Mouse (Mus musculus) intestine, postnatal 0 days (tissue): ENCODE measurements around the gene Slc25a40. TPM values are rescaled to one million over a fixed set of nuclear protein-coding genes. Genes with fewer than 3 reads are reported as not detected.

Source experiments
- ATAC-seq: fragments of 200-750 bp; cut with Nextera tagmentation; 2 replicates; pipeline ENCODE4 v1.8.0; 2017; ENCODE audit warnings: mild to moderate bottlenecking, moderate TSS enrichment, moderate library complexity
- H3K27ac ChIP-seq: fragments of 300-500 bp; sonication (generic); 2 replicates; pipeline ENCODE4 v1.5.1; 2014; ENCODE audit warnings: mild to moderate bottlenecking, low read depth, low read length, moderate library complexity
- H3K27me3 ChIP-seq: fragments of 300-500 bp; sonication (generic); replicated peaks from 2 replicates; pipeline ENCODE4 v1.6.1; 2014; ENCODE audit warnings: low read length, mixed read lengths; ENCODE audit not compliant: control insufficient read depth, insufficient read depth
- H3K36me3 ChIP-seq: fragments of 300-500 bp; sonication (generic); 2 replicates; pipeline ENCODE4 v1.6.1; 2014; ENCODE audit warnings: mild to moderate bottlenecking, moderate library complexity; ENCODE audit not compliant: control insufficient read depth, insufficient read depth
- H3K4me1 ChIP-seq: fragments of 300-500 bp; sonication (generic); replicated peaks from 2 replicates; pipeline ENCODE4 v1.6.1; 2014; ENCODE audit warnings: antibody characterized with exemption, low read length, mixed read lengths; ENCODE audit not compliant: control insufficient read depth, insufficient read depth
- H3K4me2 ChIP-seq: fragments of 300-500 bp; sonication (generic); replicated peaks from 2 replicates; pipeline ENCODE4 v1.6.1; 2014; ENCODE audit warnings: low read depth, mild to moderate bottlenecking, moderate library complexity
- H3K4me3 ChIP-seq: fragments of 300-500 bp; sonication (generic); 2 replicates; pipeline ENCODE4 v1.5.1; 2014; ENCODE audit warnings: low read depth, low read length
- H3K9ac ChIP-seq: fragments of 300-500 bp; sonication (generic); 2 replicates; pipeline ENCODE4 v1.6.1; 2014; ENCODE audit warnings: mild to moderate bottlenecking, low read depth, low read length
- H3K9me3 ChIP-seq: fragments of 300-500 bp; sonication (generic); 2 replicates; pipeline ENCODE4 v1.6.1; 2016; ENCODE audit warnings: mixed run types; ENCODE audit not compliant: control insufficient read depth
- CTCF ChIP-seq: sonication (generic); IDR thresholded peaks from 2 replicates; pipeline ENCODE4 v1.5.1; 2016; ENCODE audit warnings: low read depth, mild to moderate bottlenecking, control low read depth, antibody characterized with exemption, moderate library complexity
- WGBS: fragments of 180-500 bp; shearing (Covaris S2); extraction: QIAGEN DNeasy Blood & Tissue Kit; methylation state at CpG from one replicate; pipeline ENCODE4 v1.1.7; 2014; 5-methylcytosine and 5-hydroxymethylcytosine counted together
- polyA plus RNA-seq: library from polyadenylated mRNA; unstranded; fragments of >200 nt; fragmentation: Nextera tagmentation; extraction: Ambion mirVana; gene quantifications from 2 replicates; pipeline ENCODE4 v1.2.1, GENCODE M21; 2015

Slc25a40 gene
- polyA plus RNA-seq, 1 experiment from 2014 or later: 7.2 TPM

DNA sequence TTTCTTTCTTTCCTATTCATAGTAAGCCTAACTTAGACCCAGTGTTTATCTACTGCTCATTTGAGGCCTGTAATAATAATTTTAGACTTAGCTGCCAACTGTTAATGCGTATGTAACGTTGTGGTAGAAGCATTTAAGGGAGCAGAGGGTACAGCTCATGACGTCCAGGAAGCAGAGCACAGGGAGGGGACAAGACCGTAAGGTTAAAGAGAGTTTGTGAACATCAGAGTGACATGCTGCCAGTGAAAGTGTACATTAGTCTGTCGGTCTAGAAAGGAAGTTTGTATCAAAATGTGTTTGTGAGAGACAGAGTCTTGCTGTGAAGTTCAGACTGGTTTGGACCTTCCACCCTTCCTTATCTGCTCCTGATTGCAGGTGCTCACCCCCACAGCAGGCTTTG lies 3.2 kb downstream of the Slc25a40 start:
- H3K4me3 ChIP-seq: no peak overlapping the region
- no peak overlapping the region for H3K4me2 ChIP-seq
- no peaks in the 10 kb centered on the region; the same call in 1 of the 2 replicates for H3K36me3 ChIP-seq
- no peak for TF ChIP-seq CTCF
- H3K4me1 ChIP-seq: peaks cover 9% of the 10 kb centered on the region; the same call in 1 of the 2 replicates
- H3K27ac ChIP-seq: no peak overlapping the region
- WGBS: 46% methylated on average over 5 of the region's 5 CpGs
- H3K27me3 ChIP-seq: no peaks in the 10 kb centered on the region
- no peak overlapping the region for H3K9ac ChIP-seq
- ATAC-seq: no peak
- H3K9me3 ChIP-seq: no peaks in the 10 kb centered on the region

DNA sequence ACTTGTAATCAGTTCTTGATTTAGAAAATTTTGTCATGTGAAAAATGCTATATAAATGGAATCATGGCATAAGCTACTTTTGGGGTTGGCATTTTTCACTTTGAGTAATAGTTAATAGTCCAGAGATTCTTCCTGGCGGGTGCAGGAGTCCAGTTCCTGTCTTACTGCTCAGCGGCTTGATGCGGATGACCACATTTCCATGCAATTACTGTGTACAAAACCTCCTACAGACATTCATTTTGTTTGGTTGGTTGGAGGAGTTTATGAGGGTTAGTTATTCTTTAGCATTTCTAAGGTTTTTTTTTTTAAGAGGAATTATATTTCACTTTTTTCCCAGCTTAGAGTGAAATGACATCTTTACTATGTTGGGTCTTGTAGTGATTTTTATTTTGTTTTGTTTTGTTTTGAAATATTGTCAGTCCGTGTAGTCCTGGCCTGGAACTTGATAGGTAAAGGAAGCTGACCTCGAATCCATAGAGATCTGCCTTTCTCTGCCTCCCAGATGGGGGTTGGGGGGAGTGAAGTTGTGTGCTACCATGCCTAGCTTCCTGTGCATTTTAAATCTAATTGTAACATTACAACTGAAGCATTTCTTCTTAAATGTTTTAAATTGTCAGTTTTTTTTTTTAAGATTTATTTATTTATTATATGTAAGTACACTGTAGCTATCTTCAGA lies 15.0 kb downstream of the Slc25a40 start:
- Histone ChIP-seq H3K4me2 (no peak overlapping the region), H3K9me3 (no peaks in the 10 kb centered on the region), H3K4me3 (no peak overlapping the region), H3K27ac (no peak overlapping the region), H3K36me3 (peaks cover 9% of the 10 kb centered on the region; the same call in 1 of the 2 replicates), H3K4me1 (no peaks in the 10 kb centered on the region), H3K9ac (no peak overlapping the region), H3K27me3 (no peaks in the 10 kb centered on the region)
- ATAC-seq: no peak
- WGBS: 91% methylated on average over 5 of the region's 5 CpGs
- no peak for TF ChIP-seq CTCF

DNA sequence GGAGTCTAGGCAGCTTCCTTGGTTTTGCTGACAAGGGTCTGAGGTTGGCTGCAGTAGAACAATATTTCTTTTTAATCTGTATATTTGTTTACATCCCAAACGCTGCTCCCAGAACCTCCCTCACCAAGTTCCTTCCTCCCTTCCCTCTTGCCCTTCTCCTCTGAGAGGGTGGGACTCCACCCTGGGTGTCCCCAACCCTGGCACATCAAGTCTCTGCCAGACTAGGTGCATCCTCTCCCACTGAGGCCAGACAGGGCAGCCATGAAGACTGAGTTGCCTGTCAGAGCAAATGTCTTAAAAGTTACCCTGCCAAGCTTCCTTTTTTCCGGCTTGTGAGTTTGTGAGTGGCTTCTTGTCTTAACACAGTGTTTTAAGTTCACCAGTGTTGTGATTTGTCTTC lies 16.4 kb downstream of the Slc25a40 start:
- no peak overlapping the region for H3K4me3 ChIP-seq
- no peak overlapping the region for H3K4me2 ChIP-seq
- 56% methylated on average over 2 of the region's 2 CpGs for WGBS
- no peaks in the 10 kb centered on the region for H3K27me3 ChIP-seq
- H3K4me1 ChIP-seq: no peaks in the 10 kb centered on the region
- no peak for ATAC-seq
- no peaks in the 10 kb centered on the region for H3K9me3 ChIP-seq
- no peak overlapping the region for H3K27ac ChIP-seq
- no peak for TF ChIP-seq CTCF
- H3K9ac ChIP-seq: no peak overlapping the region
- peaks cover 9% of the 10 kb centered on the region; the same call in 1 of the 2 replicates for H3K36me3 ChIP-seq

DNA sequence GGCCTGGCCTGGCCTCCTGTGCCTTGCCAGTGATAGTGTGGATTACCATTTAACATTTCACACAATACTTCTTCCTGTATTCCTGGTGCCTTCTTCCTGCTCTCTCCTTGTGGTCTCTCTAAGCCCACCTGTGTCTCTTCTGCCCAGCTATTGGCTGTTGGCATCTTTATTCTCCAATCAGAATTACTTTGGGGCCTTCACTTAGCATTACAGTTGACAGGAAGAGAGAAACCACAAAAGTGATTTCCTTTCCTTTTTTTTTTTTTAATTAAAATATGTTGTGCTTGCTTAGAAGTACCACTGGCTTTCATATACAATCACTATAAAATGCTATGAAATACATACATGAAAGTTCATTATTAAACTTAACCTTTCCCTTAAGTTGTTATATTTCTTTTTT lies 32.9 kb downstream of the Slc25a40 start:
- no peak for ATAC-seq
- H3K4me2 ChIP-seq: no peak overlapping the region
- no peak for TF ChIP-seq CTCF
- no peaks in the 10 kb centered on the region for H3K27me3 ChIP-seq
- H3K4me1 ChIP-seq: no peaks in the 10 kb centered on the region
- H3K9me3 ChIP-seq: no peaks in the 10 kb centered on the region
- H3K9ac ChIP-seq: no peak overlapping the region
- peaks cover 7% of the 10 kb centered on the region for H3K36me3 ChIP-seq
- H3K27ac ChIP-seq: no peak overlapping the region
- no peak overlapping the region for H3K4me3 ChIP-seq

DNA sequence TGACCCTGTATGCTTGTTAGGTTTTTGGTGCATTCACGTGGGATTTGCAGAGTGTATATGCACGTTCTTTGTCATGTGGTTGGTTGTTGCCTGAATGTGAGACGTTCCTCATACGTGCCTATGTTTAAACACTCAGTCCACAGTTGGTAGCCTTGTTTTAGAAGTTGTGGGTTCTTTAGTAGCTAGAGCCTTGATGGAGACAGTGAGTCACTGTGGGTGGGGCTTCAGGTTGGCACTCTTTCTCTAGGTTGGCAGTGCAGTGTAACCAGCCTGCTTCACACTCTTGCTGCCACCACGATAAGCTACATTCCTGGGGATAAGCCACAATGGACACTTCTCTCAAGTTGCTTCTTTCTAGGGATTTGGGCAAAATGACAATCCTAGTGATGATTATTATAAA lies 33.9 kb downstream of the Slc25a40 start:
- ATAC-seq: no peak
- Histone ChIP-seq H3K27me3 (no peaks in the 10 kb centered on the region), H3K36me3 (peaks cover 7% of the 10 kb centered on the region), H3K4me1 (no peaks in the 10 kb centered on the region), H3K9ac (no peak overlapping the region), H3K4me2 (no peak overlapping the region), H3K9me3 (no peaks in the 10 kb centered on the region), H3K4me3 (no peak overlapping the region), H3K27ac (no peak overlapping the region)
- TF ChIP-seq CTCF: no peak
- WGBS: 86% methylated on average over 5 of the region's 5 CpGs

DNA sequence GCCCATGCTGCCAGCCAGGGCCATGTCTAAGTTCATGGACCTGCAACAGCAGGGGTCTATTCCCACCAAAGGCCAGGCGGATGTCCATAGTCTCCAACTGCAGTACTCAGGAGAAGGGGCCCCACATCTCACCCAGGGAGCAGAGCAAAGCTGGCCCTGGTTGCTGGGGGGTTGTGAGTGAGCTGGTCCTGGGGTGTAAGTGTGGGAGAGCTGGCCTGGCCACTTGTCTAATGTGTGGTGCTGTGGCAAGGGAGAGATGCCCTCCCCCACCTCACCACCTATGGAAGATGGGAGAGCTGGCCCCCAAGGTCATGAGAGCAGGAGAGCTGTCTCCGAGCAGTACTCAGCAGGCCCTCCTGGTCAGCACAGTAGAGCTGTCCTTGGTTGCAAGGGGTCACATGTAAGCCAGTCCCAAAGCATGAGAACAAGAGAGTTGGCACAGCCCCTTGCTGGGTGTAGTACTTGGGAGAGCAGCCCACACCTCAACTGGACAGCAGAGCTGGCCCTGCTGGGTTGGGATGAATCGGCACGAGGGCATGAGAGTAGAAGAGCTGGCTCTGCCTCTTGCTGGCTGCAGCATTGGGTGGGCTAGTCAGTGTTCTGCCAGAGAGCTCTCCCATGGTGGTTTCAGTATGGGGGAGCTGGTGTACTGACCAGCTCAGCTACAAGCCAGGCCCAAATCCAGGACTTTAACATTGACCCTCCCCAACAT lies 65.5 kb downstream of the Slc25a40 start:
- no peak for TF ChIP-seq CTCF
- Histone ChIP-seq H3K36me3 (no peaks in the 10 kb centered on the region), H3K4me2 (no peak overlapping the region), H3K27ac (no peak overlapping the region), H3K4me3 (no peak overlapping the region), H3K9ac (no peak overlapping the region), H3K4me1 (no peaks in the 10 kb centered on the region), H3K9me3 (no peaks in the 10 kb centered on the region), H3K27me3 (no peaks in the 10 kb centered on the region)
- no peak for ATAC-seq
- WGBS: 81% methylated on average over 4 of the region's 4 CpGs
